Mouse (Mus musculus) neural tube, embryonic 11.5 days (tissue): ENCODE measurements at regions not wholly inside any gene's neighbourhood (a gene's known extent, or its start where the extent isn't known, plus 50 kb on each side); places are given as distances from the start of the nearest gene placed in this dataset.

Experiments
- ATAC-seq: fragments of 200-750 bp; cut with Nextera tagmentation; 2 replicates; pipeline ENCODE4 v1.8.0; 2017; ENCODE audit warnings: moderate number of reproducible peaks, mild to moderate bottlenecking, moderate TSS enrichment, moderate library complexity; ENCODE audit not compliant: insufficient read depth, low FRiP score, low TSS enrichment
- DNase-seq: peaks from one replicate; pipeline ENCODE4 v3.0.0-alpha.2; 2015; ENCODE audit warnings: low spot score
- H3K27ac ChIP-seq: fragments of 300-500 bp; sonication (generic); 2 replicates; pipeline ENCODE4 v1.5.1; 2014; ENCODE audit warnings: low read depth, mild to moderate bottlenecking, low read length
- H3K27me3 ChIP-seq: fragments of 300-500 bp; sonication (generic); 2 replicates; pipeline ENCODE4 v1.6.1; 2014; ENCODE audit warnings: mild to moderate bottlenecking, low read length, mixed read lengths; ENCODE audit not compliant: control insufficient read depth, insufficient read depth
- H3K36me3 ChIP-seq: fragments of 300-500 bp; sonication (generic); 2 replicates; pipeline ENCODE4 v1.6.1; 2014; ENCODE audit warnings: mild to moderate bottlenecking, low read length, moderate library complexity, mixed read lengths; ENCODE audit not compliant: control insufficient read depth, insufficient read depth
- H3K4me1 ChIP-seq: fragments of 300-500 bp; sonication (generic); 2 replicates; pipeline ENCODE4 v1.6.1; 2014; ENCODE audit warnings: low read length, mixed read lengths; ENCODE audit not compliant: control insufficient read depth, insufficient read depth
- H3K4me2 ChIP-seq: fragments of 300-500 bp; sonication (generic); 2 replicates; pipeline ENCODE4 v1.6.1; 2014; ENCODE audit warnings: low read depth, mild to moderate bottlenecking, moderate library complexity
- H3K4me3 ChIP-seq: fragments of 300-500 bp; sonication (generic); 2 replicates; pipeline ENCODE4 v1.5.1; 2014; ENCODE audit warnings: low read depth, low read length
- H3K9ac ChIP-seq: fragments of 300-500 bp; sonication (generic); 2 replicates; pipeline ENCODE4 v1.6.1; 2014; ENCODE audit warnings: mild to moderate bottlenecking, low read length
- H3K9me3 ChIP-seq: fragments of 300-500 bp; sonication (generic); 2 replicates; pipeline ENCODE4 v1.6.1; 2016; ENCODE audit warnings: low read length; ENCODE audit not compliant: control insufficient read depth
- WGBS: fragments of 180-500 bp; shearing (Covaris S2); extraction: QIAGEN DNeasy Blood & Tissue Kit; methylation state at CpG from one replicate; pipeline ENCODE4 v1.1.7; 2014; 5-methylcytosine and 5-hydroxymethylcytosine counted together

- H3K27me3 ChIP-seq: no peaks in the 10 kb centered on the region
- H3K36me3 ChIP-seq: no peaks in the 10 kb centered on the region
- H3K4me2 ChIP-seq: no peak overlapping the region
- no peak overlapping the region for H3K4me3 ChIP-seq
- H3K9ac ChIP-seq: no peak overlapping the region
- DNase-seq (peak; percentile 36), ATAC-seq (no peak)
- no peaks in the 10 kb centered on the region for H3K9me3 ChIP-seq
- no peak overlapping the region for H3K27ac ChIP-seq
- no peaks in the 10 kb centered on the region for H3K4me1 ChIP-seq
- 70% methylated on average over 1 of the region's 1 CpGs for WGBS
These were observed 139.5 kb downstream of the Efnb2 start for GRCm38 (mm10) chr8:8521532-8521931.

- Histone ChIP-seq H3K27ac (no peak overlapping the region), H3K36me3 (no peaks in the 10 kb centered on the region), H3K9me3 (no peaks in the 10 kb centered on the region), H3K4me3 (no peak overlapping the region), H3K4me1 (no peaks in the 10 kb centered on the region), H3K9ac (no peak overlapping the region), H3K27me3 (no peaks in the 10 kb centered on the region), H3K4me2 (no peak overlapping the region)
- no peak for DNase-seq
- ATAC-seq: no peak
- WGBS: 93% methylated on average over 3 of the region's 3 CpGs
These were observed 141.3 kb downstream of the Efnb2 start for GRCm38 (mm10) chr8:8519772-8520191.

- WGBS: 73% methylated on average over 2 of the region's 2 CpGs
- ATAC-seq (no peak), DNase-seq (no peak)
- H3K4me1 ChIP-seq: no peaks in the 10 kb centered on the region
- H3K27me3 ChIP-seq: no peaks in the 10 kb centered on the region
- H3K9ac ChIP-seq: no peak overlapping the region
- no peak overlapping the region for H3K4me3 ChIP-seq
- no peak overlapping the region for H3K4me2 ChIP-seq
- no peaks in the 10 kb centered on the region for H3K9me3 ChIP-seq
- no peaks in the 10 kb centered on the region for H3K36me3 ChIP-seq
- no peak overlapping the region for H3K27ac ChIP-seq
These were observed 143.4 kb downstream of the Efnb2 start for GRCm38 (mm10) chr8:8517599-8517998.

GRCm38 (mm10) chr8:8516272-8516671 lies 144.8 kb downstream of the Efnb2 start:
- no peaks in the 10 kb centered on the region for H3K4me1 ChIP-seq
- H3K9me3 ChIP-seq: no peaks in the 10 kb centered on the region
- no peak overlapping the region for H3K4me3 ChIP-seq
- WGBS: 71% methylated on average over 1 of the region's 1 CpGs
- H3K27ac ChIP-seq: no peak overlapping the region
- H3K4me2 ChIP-seq: no peak overlapping the region
- no peaks in the 10 kb centered on the region for H3K36me3 ChIP-seq
- H3K9ac ChIP-seq: no peak overlapping the region
- no peak for ATAC-seq
- DNase-seq: no peak
- H3K27me3 ChIP-seq: no peaks in the 10 kb centered on the region

GRCm38 (mm10) chr8:8499921-8500320 lies 161.1 kb downstream of the Efnb2 start:
- Histone ChIP-seq H3K4me2 (no peak overlapping the region), H3K9me3 (no peaks in the 10 kb centered on the region), H3K9ac (no peak overlapping the region), H3K4me3 (no peak overlapping the region), H3K27me3 (no peaks in the 10 kb centered on the region), H3K4me1 (peaks cover 12% of the 10 kb centered on the region; the same call in 1 of the 2 replicates), H3K27ac (no peak overlapping the region), H3K36me3 (no peaks in the 10 kb centered on the region)
- 94% methylated on average over 9 of the region's 9 CpGs for WGBS
- ATAC-seq (no peak), DNase-seq (no peak)

GRCm38 (mm10) chr8:8498753-8499152 lies 162.3 kb downstream of the Efnb2 start:
- Histone ChIP-seq H3K36me3 (no peaks in the 10 kb centered on the region), H3K9ac (no peak overlapping the region), H3K4me2 (no peak overlapping the region), H3K27me3 (no peaks in the 10 kb centered on the region), H3K9me3 (no peaks in the 10 kb centered on the region), H3K27ac (no peak overlapping the region), H3K4me3 (no peak overlapping the region), H3K4me1 (peaks cover 12% of the 10 kb centered on the region; the same call in 1 of the 2 replicates)
- peak; percentile 23 for DNase-seq
- WGBS: 25% methylated on average over 5 of the region's 5 CpGs
- no peak for ATAC-seq

GRCm38 (mm10) chr8:8495472-8495871 lies 165.6 kb downstream of the Efnb2 start:
- ATAC-seq (no peak), DNase-seq (no peak)
- H3K4me2 ChIP-seq: no peak overlapping the region
- no peaks in the 10 kb centered on the region for H3K9me3 ChIP-seq
- H3K27me3 ChIP-seq: no peaks in the 10 kb centered on the region
- H3K4me3 ChIP-seq: no peak overlapping the region
- H3K36me3 ChIP-seq: no peaks in the 10 kb centered on the region
- peaks cover 12% of the 10 kb centered on the region; the same call in 1 of the 2 replicates for H3K4me1 ChIP-seq
- no peak overlapping the region for H3K27ac ChIP-seq
- no peak overlapping the region for H3K9ac ChIP-seq
- 75% methylated on average over 7 of the region's 7 CpGs for WGBS

- Histone ChIP-seq H3K9ac (no peak overlapping the region), H3K4me1 (peaks cover 18% of the 10 kb centered on the region), H3K36me3 (no peaks in the 10 kb centered on the region), H3K4me3 (no peak overlapping the region), H3K9me3 (no peaks in the 10 kb centered on the region), H3K27ac (no peak overlapping the region), H3K4me2 (no peak overlapping the region), H3K27me3 (no peaks in the 10 kb centered on the region)
- ATAC-seq (no peak), DNase-seq (no peak)
- 90% methylated on average over 10 of the region's 10 CpGs for WGBS
These were observed 166.8 kb downstream of the Efnb2 start for GRCm38 (mm10) chr8:8494281-8494680.

- 91% methylated on average over 2 of the region's 2 CpGs for WGBS
- Histone ChIP-seq H3K27me3 (no peaks in the 10 kb centered on the region), H3K9ac (no peak overlapping the region), H3K27ac (no peak overlapping the region), H3K4me2 (no peak overlapping the region), H3K4me1 (peaks cover 24% of the 10 kb centered on the region), H3K36me3 (no peaks in the 10 kb centered on the region), H3K9me3 (no peaks in the 10 kb centered on the region), H3K4me3 (no peak overlapping the region)
- ATAC-seq: no peak
- DNase-seq: no peak
These were observed 169.1 kb downstream of the Efnb2 start for GRCm38 (mm10) chr8:8491908-8492307.
